Mouse (Mus musculus): Measurements from ENCODE around the gene Selenot.
A peak's percentile ranks its signal among the peaks of the same experiment; 100 is the strongest.
"Not testable (repeated sequence)": the region's sequence is repeated elsewhere in the genome, so short reads cannot be mapped to it uniquely, and the experiment has no call there.

Selenot gene

DNA sequence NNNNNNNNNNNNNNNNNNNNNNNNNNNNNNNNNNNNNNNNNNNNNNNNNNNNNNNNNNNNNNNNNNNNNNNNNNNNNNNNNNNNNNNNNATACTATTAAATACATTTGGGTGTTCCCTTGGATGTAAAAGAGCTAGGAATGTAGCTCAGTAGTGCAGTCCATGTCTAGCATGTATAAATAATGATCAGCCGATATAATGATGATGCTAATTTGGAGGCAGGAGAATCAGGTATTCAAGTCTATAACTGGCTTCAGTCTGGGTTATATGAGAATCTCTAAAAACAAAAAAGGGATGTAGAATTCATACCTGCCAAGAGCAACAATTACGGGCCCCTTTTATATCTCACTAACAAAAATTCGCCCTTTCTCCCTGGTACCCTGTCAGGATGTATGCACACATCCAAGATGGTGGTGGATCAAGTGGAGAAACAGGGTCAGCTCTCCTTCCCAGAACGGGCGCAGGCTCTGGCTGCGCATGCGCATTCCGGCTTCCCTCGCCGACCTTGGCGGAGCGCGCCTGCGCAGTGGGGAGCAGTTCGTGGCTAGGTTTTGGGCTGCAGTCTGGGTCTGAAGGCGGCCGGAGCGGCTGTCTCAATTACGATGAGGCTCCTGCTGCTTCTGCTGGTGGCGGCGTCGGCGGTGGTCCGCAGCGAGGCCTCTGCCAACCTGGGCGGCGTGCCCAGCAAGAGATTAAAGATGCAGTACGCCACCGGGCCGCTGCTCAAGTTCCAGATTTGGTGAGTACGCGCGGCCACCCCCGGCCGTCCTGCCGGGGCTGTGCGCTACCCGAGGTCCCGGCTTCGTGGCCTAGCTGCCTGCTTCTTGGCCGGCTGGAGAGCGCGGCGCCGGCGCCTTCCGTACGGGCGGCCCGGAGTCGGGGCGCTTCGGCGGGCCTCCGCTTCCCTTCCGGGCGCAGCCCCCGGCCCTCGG lies at the start of gene Selenot:
TSS of gene Selenot (plus strand) at position 500 of the 930 bp plus-strand sequence.
- peak; percentile 97 for DNase-seq (ENCODE audit: low spot score)

DNA sequence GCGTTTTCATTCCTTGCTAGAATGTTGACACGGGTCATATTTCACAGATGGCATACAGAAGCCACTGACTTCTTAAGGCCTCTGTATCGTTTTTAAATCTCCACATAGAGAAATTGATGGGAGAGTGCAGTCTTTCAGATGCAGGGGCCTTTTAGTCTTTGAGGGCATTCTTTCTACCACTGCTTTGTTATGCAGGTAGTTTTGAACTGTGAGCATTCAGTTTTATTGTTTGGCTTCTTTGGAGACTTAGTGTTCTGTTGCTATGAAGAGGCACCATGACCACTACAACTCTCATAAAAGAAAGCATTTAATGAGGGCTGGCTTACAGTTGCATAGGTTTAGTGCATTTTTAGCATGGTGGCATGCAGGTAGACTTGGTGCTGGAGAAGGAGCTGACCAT lies 39.9 kb upstream of the Selenot start:
- no peak for DNase-seq (ENCODE audit: low spot score)

DNA sequence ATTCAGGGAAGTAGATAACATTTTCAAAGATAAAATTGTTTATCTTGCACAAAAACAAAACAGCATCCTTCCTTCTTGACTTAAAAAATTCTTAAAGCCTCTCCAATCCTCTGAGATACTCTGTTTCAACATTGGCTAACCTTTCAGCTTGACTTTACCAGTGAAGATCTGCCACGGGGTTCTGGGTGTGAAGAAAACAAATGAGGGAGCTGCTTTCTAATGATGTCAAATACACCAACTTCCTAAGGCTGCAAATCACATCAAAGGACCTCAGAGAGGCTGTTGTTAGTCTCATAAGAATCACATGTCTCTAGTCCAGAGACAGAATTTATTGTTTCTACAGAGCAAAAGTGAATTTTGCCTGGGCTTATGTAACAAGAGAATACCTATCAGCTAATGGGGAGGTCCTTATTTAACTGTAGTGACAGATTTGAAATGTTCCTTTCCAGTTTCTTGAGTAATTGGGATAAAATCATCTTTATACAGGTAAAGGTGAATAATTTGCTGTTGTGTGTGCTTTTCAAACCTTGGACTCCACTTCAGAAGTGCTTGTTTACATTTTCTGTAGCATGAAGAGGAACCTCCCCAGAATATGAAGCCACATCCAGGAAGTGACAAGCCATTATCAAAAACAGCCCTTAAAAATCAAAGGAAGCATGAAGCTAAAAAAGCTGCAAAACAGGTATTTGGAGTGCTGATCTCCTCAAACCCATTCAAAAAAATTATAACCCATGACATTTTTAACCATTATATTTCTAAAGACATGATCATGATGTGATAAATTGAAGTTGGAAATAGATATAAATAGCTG lies 24.2 kb upstream of the Selenot start:
- DNase-seq (ENCODE audit: low spot score): no peak

DNA sequence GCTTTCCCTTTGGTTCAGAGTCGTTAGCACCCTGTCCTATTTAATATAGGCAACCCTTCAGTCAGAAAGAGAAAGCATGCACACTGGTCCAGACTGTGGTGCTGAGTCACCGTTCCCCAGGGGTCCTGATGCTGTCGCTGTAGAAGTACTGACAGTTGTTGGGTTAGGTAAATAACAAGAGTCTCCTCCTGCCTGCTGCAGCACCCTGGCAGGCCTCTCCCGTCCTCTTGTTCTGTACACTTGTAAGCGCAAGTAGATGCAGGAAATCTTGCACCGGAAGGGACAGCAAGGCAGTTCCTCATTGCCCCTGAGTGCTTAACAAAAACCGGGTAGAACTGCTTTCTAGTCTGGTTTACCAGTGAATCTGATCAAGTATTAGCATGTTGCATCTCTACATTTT lies 19.8 kb upstream of the Selenot start:
- no peak for DNase-seq (ENCODE audit: low spot score)

DNA sequence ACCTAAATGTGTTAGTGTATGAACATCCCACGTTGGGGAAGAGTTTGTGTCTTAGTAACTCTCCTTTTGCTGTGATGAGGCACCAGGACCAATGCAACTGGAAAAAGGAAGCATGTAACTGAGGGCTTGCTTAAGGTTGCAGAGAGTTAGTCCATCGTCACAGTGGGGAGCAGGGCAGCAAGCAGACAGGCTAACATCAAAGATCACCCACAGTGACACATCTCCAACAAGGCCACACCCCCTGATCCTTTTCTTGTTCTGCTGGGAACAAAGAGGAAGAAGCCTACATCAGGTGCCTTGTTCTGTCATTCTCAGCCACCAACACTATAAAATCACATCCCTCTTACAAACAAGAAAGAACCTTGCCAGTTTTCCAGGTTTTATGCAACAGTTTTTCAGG lies 16.5 kb upstream of the Selenot start:
- no peak for DNase-seq (ENCODE audit: low spot score)

- DNase-seq (ENCODE audit: low spot score): peak; percentile 81
These were observed 15.0 kb upstream of the Selenot start for GRCm38 (mm10) chr3:58561437-58561836.

- no peak for DNase-seq (ENCODE audit: low spot score)
These were observed 5.6 kb upstream of the Selenot start for GRCm38 (mm10) chr3:58570821-58571220.

DNA sequence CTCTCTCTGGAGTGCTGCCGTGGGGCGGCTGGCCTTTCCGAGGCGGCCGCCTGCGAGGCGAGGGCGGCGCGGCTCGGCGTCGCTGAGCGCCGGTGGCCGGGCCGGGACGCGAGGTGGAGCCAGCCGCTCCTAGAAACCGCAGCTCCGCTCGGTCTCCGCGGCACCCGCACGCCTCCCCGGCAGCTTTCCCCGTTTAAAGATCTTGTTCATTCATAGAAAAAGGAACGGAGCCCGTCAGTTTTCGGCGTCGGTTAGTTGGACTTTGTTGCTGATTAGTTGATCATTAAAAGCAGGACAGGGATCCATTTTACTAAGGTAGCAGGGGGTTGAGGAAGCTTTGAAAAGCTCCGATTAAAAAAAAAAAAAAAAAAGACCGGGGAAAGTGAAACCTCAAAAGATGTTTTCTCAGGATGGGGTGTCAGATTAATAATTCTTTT lies 649 bp downstream of the Selenot start:
- DNase-seq (ENCODE audit: low spot score): peak; percentile 57

- DNase-seq (ENCODE audit: low spot score): peak; percentile 58
These were observed 1.1 kb downstream of the Selenot start for GRCm38 (mm10) chr3:58577506-58578050.

- no peak for DNase-seq (ENCODE audit: low spot score)
These were observed 5.1 kb downstream of the Selenot start for GRCm38 (mm10) chr3:58581530-58581929.

DNA sequence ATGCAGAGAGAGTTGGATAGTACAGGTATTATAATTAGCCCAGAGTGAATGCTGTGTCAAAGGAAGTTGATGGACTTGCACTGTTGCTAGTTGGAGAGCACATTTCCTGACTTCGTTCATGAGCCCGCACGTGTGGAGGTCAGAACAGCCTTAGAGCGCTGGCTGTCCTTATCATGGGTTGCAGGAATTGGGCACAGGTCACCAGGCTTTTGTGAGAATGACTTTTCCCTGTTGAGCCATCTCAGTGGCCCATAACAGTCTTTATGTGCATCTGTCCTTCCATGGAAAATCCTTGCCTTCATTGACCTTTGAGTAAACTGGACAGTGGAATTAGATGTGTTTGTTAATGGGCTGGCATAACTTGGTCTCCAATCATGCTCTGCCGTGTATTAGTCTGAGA lies 5.9 kb downstream of the Selenot start:
- no peak for DNase-seq (ENCODE audit: low spot score)

- no peak for DNase-seq (ENCODE audit: low spot score)
These were observed 6.5 kb downstream of the Selenot start for GRCm38 (mm10) chr3:58582788-58583426.

DNA sequence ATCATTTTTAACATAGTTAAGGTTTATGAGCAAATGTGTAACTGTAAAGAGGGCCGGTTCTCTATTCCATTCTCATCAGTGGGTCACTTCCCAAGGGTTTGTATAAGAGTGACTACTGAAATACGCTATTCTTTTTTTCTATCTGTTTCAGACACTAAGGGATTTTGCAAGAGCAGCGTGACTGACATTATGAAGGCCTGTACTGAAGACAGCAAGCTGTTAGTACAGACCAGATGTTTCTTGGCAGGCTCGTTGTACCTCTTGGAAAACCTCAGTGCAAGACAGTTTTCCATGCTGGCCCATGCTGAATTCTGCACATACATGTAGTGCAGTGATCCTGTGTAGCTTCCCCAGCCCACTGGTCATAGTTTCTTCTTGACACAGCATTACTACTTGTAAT lies 14.1 kb downstream of the Selenot start:
- DNase-seq (ENCODE audit: low spot score): not testable (repeated sequence)

DNA sequence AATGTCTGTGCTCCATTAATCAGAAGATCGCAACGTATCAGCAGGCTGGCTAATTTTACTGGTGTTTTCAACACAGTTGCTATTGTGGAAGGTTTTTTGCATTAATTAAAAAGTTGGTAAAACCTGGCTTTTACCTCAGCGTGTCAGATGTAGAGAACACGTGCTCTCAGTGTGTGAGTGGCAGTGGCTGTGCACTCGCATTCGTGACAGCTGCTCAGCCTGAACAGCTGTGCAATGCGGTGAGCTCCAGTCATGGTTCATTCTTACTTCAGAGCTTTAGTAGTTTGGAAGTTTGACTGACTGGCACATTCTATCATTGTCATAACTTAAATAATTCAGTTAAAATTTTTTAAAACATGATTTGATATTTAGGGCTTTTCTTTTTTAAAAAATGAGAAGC lies 16.2 kb downstream of the Selenot start:
- DNase-seq (ENCODE audit: low spot score): not testable (repeated sequence)

DNA sequence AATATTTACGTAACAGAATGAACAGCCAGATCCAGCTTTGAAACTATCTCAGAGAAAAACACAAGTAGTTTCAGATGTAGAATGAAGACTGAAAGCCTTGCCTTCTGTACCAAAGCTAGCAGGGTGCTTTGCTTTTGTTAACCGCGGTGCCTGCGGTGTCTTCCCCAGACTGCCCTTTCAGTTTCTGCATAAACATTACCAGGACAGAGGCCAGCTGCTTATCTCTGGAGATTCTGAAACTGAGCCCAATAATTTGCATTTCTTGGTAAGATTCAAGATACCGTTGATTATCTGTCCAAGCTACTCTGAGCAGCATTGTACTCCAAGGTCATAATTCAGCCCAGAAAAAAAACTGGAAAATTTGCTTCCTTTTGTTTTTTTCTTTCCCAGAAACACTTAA lies 17.2 kb downstream of the Selenot start:
- DNase-seq (ENCODE audit: low spot score): no peak

DNA sequence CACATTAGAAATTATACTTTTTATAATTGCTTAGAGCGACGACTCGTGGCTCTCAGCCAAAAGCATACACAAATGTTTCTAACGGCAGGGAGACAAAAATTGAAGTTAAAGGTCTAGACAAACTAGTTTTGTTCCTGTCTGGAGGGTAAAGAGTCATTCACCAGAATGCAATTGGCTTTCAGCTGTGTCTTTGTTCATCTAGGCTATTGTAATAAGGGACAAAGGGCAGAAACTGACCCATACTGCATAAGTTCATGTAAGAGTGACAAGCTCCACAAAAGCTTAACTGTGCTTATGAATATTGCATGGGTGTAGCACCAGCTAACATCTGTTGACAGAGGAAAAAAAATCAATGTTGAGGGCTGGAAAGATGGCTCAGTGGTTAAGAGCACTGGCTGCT lies 32.1 kb downstream of the Selenot start:
- peak; percentile 51 for DNase-seq (ENCODE audit: low spot score)

GRCm38 (mm10) chr3:58609985-58610384 lies 33.5 kb downstream of the Selenot start:
- DNase-seq (ENCODE audit: low spot score): no peak

DNA sequence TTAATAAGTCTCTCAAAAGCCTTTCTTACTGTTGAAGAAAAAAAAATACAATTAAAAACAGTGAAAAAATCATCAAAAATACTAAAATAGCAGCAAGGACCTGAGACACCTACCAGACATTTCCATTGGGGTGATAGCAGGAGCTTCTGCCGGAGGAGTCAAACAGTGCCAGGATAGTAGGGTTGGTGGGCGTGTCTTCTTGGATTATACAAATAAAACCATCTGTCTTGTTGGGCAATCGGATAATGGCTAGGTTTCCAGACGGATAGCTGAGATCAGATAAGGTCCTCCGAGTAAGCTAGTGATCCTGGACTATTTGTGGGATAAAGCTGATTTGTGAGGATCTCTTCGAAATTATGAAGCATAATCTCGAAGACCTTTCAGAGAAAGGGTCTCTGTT lies 44.6 kb downstream of the Selenot start:
- DNase-seq (ENCODE audit: low spot score): no peak

DNA sequence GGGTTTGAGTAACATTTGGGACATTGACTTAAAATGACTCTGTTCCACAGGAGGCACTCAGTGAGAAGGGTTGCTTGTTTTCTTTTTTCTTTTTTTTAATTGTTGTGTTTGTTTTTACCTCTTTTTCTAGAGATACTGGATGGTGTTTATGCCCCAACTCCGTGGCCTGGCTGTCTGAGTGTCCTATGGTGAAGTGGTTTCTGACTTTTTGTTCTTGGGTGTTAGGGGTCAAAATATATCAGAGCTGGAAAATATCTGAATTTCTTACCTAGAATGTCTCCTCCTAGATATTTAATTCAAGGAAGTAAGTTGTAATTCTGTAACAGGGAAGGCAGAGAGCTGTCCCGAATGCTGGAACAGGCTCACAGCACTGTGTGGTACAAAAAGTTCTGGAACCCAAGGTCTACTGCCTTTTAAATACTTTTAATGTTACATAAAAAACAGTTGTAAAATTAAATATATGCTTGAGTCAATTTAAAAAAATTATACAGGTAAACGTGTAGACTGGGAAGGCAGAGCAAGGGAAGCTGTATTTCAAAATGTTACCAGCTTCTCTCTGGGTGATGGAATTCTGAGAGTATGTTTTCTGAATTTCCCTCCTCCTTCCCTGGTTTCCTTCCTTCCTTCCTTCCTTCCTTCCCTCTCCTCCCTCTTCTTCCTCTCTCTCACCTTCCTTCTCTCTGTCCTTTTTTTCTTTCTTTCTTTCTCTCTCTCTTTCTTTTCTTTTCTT lies 46.4 kb downstream of the Selenot start:
- DNase-seq (ENCODE audit: low spot score): no peak

DNA sequence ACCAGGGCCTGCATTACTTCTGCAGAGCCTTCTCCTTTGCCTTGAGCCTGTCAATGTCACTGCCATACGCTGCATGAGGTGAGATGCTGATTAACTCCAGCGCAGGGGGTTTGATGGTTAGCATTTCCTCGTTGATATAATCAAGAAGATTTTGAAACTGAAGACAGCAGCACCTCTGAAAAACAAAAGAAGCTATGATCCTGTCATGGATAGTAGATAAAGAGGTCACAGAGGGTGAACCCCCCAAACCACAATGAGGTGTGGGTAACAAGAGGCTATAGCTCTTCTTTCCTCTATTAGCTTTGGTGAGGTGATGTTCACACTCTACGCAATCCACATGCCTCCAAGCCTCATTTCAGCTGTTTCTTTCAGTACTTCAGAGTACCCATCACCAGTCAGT lies 48.5 kb downstream of the Selenot start:
- no peak for DNase-seq (ENCODE audit: low spot score)

- DNase-seq (ENCODE audit: low spot score): peak; percentile 66
These were observed 55.3 kb downstream of the Selenot start for GRCm38 (mm10) chr3:58631693-58632092.

Data from adipocyte (in vitro differentiated cells).